Mouse (Mus musculus): ENCODE results near the gene Stat5b.

- TF ChIP-seq GATA1 (IDR thresholded peaks at IDR 0.05; ENCODE audit: low read length): no peak
- no peak for TF ChIP-seq TAL1 (IDR thresholded peaks at IDR 0.05; ENCODE audit: low read length)
Observed at GRCm38 (mm10) chr11:100875761-100876160, 25.2 kb upstream of the Stat5b start.

Data from erythroblast, embryonic 14.5 days (primary cell).